Mouse (Mus musculus): Measurements from ENCODE around the gene Ubp1.
"Not testable (repeated sequence)": the region's sequence is repeated elsewhere in the genome, so short reads cannot be mapped to it uniquely, and the experiment has no call there.

The Ubp1 gene

DNA sequence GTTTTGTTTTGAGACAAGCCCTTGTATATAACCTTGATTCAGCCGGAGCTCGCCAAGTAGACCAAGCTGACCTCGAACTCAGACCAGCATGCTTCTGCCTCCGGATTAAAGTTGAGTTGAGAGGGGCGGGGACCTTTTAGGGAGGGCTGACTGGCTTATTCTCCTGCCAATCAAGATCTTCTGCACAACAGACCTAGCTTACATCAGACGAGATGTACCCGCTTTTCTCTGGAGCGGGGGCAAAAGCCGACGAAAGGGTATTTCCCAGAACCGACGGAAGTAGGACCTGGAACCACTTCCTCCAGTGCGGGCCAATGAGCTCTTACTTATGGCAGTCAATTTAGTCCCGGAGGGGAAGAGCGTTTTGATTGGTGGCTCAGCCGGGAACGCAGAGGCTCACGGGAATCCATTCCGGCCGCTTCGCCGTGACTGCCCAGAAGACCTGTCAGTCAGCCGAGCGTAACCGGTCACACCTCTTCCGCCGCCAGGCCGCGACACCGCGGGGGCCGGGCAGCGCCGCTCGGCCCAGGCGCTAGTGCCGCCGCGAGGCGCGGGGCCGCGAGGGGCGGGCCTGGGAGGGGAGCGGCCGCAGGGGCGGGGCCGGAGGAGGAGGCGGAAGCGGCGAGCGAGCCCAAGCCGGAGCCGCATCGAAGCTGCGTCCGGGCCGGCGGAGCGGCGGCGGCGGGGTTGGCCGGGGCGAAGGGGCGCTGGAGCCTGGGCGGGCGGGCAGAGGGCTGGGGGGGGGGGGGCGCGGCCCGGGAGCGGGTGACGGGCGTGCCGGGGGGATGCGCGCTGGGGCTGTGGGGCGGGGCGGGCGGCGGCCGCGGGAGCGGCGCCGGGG is at the start of gene Ubp1:
Ubp1 (plus strand) TSS at position 401 of the 841 bp plus-strand sequence.
- in situ Hi-C loops (cut with MboI, MseI): no loop called here

DNA sequence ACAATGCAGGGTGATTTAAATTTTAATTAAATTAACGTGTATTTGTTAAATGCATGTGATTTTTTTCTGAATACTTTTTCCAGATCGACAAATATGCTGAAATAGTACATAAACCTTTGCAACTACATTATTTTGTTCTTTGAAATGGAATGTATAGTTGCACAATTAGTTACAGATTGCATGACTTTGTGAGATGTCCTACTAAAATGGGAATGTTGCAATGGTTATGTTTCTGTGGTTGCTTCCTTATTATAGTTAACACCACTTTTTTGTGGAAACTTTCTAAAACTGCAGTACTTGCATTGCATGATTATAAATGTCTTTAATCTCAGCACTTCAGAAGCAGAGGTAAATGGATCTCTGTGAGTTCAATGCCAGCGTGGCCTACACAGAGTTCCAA is 35.8 kb upstream of the Ubp1 start:
- in situ Hi-C loops (cut with MboI, MseI): no loop called here

DNA sequence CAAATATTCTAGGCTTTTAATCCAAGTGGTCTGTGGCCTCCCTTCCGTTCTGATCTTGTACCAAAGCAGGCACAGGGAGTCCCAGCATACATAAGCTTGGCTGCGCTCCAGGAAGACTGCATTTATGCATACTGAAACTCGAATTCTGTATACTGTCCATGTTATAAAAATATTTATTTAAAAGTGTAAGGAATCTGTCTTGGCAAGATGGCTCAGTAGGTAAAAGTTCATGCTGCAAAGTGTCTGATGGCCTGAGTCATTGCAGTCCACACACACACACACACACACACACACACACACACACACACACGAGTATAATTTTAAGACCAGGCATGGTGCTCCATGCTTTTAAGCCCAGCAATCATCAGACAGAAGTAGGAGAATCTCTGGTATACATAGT is 27.6 kb upstream of the Ubp1 start:
- in situ Hi-C loops (cut with MboI, MseI): no loop called here

DNA sequence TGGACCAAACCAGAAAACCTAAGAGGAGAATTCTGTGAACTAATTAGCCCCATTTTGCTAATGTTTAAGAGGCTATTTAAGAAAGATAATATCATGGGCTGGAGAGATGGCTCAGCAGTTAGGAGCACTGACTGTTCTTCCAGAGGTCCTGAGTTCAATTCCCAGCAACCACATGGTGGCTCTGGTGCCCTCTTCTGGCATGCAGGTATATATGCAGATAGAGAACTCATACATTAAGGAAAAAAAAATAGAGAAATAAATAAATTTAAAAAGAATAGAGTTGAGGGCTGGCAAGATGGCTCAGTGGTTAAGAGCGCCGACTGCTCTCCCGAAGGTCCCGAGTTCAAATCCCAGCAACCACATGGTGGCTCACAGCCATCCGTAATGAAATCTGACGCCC is 26.4 kb upstream of the Ubp1 start:
- in situ Hi-C loops (cut with MboI, MseI): not testable (repeated sequence)

DNA sequence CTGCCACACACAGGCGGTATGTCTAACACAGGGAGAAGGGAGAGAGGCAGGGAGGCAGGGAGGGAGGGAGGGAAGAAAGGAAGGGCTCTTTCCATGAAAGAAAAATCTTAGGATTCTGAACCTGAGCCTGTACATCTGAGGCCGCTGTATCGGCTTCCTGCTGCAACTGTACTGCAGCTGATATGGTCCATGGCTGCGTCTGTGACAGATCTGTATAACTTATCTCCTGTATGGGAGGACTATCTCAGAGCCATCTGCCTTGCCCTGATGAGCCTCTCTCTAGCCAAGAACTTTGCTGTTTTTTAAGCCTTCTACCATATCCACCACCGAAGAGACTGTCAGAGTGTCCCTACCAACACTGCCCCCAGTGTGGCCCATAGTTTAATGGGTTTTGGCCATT is 14.9 kb upstream of the Ubp1 start:
- in situ Hi-C loops (cut with MboI, MseI): no loop called here

DNA sequence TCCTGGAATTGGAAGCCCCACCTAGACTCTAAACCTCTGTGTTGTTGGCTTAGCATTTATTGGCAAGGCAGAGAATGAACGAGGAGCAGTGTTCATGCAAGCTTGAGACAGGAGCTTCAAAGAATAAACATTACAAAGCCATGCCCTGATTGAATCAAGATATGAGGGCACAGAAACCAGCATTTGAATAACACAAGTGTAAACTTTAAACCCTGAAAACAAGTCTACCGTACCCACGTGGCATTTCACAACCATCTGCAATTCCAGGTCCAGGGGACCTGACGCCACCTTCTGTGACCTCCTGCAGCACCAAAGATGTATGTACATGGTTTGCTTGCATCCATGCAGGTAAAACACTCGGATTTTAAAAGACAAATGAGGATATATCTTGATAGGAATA is 8.1 kb upstream of the Ubp1 start:
- in situ Hi-C loops (cut with MboI, MseI): no loop called here

DNA sequence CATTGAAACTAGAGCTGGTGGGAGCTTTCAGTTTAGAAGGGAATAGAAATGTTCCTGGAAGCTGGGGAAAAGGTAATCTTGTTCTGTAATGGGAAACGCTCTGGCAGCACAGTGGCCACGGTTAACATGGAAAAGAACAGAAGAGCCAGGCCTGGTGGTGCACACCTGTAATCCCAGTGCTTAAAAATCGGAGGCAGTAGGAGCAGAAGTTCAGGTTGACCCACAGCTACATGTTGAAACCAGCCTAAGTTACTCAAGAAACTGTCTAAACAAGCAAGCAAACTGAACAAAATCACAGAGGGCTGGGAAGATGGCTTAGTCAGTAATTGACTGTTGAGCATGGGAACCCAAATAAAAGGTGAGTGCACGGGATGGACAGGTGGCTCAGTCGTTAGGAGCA is 5.9 kb upstream of the Ubp1 start:
- in situ Hi-C loops (cut with MboI, MseI): no loop called here

DNA sequence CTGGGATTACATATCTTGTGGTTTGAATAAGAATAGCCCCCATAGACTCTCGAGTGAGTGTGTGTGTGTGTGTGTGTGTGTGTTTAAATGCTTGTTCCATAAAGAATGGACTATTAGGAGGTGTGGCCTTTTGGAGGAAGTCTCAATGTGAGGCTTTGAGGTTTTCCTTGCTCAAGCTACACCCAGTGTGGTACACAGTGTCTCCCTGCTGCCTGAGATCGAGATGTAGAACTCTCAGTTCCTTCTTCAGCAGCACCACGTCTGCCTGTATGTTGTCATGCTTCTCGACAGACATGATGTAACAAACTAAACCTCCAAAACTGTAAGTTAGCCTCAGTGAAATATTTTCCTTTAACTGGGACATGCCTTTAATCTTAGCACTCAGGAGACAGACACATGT is 2.1 kb upstream of the Ubp1 start:
- in situ Hi-C loops (cut with MboI, MseI): no loop called here

DNA sequence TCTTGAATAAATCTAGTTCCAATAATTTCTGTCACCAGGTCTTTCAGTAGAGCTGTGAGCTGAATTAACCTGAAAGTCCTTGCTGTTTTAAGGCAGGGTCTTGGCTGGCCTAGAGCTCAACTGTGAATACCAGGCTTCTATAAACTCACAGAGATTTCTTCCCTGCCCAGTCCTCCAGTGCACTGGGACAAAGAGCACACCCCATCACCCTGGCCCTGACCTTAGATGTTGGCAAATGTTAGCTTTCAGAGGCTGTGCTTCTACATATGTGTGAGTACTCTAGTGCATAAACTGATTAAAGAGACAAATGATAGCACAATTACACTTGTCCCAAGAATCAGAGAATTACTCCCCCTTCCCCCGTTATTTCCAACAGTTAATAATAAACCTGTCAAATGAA is 1.1 kb upstream of the Ubp1 start:
- in situ Hi-C loops (cut with MboI, MseI): no loop called here

DNA sequence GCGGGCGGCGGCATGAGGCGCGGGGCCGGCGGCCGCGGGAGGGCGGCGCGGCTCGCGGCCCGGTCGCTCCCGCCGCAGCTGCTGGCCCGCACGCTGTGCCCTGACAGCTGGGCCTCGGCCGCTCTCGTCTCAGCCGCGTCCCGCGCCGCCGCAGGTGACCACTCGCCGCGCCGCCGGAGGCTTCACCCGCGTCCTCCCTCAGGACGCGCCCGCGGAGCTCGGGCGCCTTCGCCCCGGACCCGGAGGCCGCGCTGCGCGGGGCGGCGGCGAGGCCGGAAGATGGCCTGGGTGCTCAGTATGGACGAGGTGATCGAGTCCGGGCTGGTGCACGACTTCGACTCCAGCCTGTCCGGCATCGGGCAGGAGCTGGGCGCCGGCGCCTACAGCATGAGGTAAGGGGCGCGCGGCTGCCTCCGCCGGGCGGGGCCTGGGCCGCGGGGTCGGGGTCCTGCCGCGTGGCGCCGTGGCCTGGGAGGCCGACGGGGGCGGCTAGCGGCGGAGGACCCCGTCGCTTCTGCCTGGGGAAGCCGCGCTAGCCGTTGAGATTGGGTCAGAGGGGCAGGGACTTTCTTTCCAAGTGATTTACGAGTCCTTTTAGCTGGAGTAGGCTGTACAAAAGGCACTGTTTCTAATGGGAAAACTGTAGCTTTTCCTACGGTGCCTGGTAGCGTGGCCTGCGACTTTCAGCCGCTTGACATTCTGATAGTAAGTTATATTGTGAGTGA is 803 bp downstream of the Ubp1 start:
- in situ Hi-C loops (cut with MboI, MseI): no loop called here

DNA sequence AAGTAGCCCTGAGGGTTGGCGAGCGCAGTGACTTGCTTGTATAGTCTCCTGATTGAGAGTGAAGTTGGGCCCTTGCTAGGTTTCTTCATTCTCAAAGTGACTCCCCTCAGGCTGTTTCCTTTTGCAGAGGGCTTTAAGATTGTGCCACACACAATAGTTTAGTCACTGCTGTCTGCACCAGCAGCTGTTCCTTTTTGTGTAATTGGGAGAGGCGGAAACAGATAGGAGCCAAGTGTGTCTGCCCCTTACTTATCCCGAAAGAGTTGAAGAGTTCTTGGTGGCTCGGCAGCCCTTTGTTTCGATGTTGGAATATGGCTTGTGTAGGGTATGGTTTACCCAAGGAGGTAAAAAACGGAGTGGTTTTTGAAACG is 1.4 kb downstream of the Ubp1 start:
- in situ Hi-C loops (cut with MboI, MseI): no loop called here

DNA sequence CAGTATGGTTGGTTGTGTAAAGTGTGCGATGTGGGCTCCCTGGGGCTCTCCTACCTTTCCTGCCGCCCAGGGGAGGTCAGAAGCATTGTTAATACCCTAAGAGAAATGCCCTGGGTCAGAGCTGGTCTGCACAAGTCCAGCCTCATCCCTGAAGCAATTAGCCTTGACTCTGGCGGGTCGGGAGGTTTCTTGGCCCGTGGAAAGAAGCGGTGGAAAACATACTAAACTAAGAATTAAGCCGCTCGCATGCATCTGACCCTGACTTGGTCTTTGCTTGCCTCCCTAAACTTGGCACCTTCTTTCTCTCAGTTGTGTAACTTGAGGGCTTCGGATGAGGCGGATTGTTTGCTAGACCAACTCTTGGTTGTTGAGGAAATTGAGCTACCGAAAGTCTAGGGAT is 1.8 kb downstream of the Ubp1 start:
- in situ Hi-C loops (cut with MboI, MseI): no loop called here

DNA sequence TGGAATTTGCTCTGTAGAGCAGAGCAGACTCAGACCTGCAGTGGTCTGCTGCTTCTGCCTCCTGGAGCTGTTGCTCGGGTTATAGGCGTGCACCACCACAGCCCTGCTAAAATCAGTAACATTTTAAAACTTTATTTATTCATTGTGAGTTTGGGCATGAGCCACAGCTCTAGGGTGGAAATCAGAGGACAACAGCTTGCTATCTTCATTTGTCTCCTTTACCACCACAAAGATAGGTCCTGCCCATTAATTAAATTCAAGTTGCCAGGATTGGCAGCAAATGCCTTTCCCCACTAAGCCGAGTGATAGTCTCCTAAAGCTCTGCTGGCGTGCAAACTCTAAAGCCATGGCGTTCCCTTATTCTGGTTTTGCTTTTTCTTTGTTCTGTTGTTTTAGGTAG is 4.9 kb downstream of the Ubp1 start:
- in situ Hi-C loops (cut with MboI, MseI): no loop called here

DNA sequence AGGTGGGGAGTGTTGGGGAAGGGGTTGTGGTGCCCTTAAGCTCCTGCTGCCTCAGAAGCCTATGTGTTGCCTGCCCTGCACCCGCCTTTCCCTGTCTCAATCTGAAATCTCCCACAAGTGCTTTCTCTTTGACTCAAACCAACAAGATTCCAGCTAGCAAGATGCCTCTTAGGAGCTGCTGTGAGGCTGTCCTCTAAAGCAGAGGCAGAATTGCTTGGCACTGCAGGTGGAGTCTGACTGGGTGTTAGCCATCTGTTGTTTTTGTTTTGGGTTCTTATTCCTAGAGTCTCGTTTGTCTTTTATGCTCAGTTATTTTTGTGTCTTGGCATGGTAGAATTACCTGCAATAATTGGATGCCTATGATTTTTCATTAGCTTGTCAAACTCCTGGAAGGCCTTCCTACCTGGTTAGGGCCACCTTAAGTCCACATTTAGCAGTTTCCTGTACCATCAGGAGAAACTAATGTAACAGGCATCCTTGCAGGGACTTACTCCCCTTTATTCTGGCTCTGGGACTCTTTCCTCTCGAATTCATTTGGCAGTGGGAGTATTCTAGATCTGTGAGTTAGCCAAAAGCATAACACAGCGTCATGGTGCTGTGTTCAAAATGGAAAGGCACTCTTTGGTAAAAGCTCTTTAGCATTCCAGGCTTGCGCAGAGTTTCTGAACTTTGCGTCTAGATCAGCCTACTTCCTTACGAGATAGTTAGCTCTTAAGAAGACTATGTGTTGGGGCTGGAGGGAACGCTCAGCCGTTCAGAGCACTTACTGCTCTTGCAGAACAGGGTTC is 8.5 kb downstream of the Ubp1 start:
- in situ Hi-C loops (cut with MboI, MseI): no loop called here

DNA sequence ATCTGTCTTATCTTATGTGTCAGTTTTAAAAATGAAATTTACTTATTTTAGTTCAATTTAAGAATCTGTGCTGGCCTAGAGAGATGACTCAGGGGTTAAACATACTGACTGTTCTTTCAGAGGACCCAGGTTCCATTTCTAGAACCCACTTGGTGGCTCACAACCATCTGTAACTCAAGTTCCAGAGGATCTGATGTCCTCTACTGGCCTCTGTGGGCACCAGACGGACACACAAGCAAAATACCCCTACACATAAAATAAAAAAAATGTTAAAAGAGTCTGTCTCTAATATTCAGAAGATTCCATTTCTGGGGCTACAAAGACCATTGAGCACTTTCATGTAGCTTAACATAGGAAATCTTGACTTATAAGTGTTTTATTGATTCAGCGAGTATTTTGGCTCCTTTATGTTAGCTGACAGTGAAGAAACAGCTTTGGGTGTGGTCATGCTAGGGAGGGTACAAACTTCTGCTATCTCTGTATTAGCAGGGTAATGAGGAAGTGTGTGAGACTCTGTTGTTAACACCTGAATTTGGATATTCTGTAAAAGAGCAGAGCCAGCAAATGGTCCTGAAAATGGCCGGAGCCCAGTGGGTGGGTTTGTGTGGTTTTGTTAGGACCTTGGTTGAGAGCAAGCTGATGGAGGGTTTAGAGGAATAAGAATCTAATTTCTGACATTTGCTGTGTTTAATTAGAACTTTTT is 10.5 kb downstream of the Ubp1 start:
- in situ Hi-C loops (cut with MboI, MseI): no loop called here

DNA sequence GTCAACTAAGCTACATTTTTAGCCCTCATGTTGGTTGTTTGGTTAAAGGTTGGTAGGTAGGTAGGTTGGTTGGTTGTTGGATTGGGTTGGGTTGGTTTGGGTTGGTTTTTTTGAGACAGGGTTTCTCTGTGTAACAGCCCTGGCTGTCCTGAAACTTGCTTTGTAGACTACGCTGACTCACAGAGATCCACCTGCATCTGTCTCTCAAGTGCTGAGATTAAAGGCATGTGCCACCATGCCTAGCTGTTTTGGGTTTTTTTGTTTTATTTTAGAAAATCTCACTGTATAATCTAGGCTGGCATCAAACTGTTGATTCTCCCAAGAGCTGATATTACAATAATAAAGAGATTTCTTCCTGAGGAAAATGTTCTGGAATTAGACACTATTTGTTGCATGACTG is 12.6 kb downstream of the Ubp1 start:
- in situ Hi-C loops (cut with MboI, MseI): no loop called here

DNA sequence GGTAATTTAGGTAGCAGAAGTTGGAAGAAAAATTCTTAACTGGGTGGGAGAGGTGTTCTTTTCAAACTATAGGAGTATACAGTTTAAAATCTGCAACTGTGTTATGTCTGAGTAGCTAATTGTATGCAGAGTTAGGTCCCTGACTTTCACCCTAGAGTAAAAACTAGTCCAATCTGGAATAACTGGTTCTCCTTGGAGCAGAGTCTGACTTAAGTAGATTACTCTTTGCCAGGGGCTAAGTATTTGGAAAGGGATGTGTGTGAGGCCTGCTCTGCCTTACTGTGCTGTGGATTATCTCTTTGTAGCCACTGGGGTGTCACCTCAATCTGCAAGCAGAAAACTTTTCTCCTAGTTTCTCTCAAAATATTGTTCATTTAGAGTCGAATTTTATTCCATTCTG is 16.5 kb downstream of the Ubp1 start:
- in situ Hi-C loops (cut with MboI, MseI): no loop called here

DNA sequence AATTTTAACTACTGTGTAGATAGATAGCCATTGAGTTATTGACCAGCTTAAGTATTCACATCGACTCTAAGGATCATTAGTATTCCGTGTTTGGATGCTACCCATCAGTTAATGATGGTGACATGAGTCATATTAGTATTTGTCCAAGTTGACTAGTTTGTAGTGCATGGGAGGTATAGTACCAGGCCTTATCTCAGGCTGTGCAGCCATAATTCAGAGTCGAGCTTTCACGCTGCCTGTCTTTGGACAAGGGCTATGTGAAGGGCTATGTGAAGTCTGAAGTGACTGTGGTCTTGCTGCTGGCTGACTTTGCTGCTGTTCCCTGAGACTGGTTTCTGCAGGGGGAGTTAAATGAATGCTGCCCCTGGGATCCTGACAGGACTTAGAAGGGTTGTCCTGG is 27.0 kb downstream of the Ubp1 start:
- in situ Hi-C loops (cut with MboI, MseI): no loop called here

DNA sequence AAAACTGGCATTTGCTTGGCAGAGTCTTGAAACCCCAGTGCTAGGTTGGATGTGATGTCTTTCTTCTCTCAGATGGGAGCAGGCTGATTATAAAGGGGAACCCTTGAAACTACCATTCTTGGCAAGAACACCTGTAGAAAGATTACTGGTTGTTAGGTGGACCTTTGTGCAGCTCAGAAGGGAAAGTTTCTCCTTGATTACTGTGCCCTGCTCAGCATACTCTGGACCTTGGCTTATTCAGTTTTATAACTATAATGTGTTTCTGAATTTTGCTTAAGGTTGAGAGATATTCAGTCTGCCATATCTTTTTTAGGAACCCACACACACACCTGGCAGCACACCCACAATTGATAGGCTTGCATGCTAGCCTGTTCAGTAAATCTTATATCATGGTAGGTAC is 33.0 kb downstream of the Ubp1 start:
- in situ Hi-C loops (cut with MboI, MseI): no loop called here

DNA sequence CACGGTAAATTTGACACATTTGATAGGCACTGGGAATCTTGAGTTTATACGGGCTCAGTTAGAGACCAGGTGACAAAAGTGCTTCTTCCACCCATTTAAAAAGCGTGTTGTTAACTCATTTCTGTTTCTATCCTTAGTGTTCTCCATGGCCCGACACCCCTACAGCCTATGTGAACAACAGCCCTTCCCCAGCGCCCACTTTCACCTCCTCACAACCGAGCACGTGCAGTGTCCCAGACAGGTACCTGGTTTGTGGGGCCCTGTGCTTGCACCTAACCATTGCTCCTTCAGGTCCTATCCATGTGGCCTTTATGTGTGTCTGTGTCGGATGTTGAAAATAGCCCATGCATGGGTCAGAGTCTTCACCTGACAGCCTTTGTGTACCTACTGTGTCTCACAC is 33.7 kb downstream of the Ubp1 start:
- in situ Hi-C loops (cut with MboI, MseI): no loop called here

DNA sequence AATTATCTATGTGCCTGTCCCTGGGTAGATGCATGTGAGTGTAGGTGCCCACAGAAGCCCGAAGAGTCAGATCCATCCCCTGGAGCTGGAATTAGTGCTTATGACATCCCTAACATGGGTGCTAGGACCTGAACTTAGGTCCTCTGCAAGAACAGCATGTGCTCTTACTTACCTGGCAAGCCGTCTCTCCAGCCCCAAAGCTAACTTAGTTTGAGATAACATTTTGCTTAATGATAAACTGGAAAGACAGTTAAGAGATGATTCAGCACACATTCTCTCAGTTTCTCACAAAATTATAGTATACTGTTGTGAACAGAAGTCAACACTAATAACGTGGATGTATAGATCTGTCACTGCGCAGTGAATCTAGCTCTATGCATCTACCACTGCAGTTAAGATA is 36.1 kb downstream of the Ubp1 start:
- in situ Hi-C loops (cut with MboI, MseI): no loop called here

DNA sequence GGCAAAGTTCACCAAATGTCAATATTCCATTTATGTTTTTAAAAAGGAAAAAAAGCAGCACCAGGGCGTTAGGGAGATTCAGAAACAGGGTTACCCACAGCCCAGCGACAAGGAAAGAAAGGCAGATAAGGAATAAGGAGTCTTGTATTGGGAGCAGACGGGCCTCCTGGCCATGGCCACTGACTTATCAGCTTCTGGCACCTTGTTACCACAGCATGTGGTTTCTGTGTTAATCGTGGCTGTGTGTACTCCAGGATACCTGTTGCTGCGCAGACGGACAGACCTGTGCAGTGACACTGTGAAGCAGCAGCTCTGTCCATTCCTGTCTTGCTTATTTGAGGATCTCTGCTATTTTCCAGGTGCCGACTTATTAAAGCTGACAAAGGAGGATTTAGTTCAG is 38.2 kb downstream of the Ubp1 start:
- in situ Hi-C loops (cut with MboI, MseI): no loop called here

All from T-helper 1 cell (primary cell).